Mouse (Mus musculus) intestine, postnatal 0 days (tissue): Measurements from ENCODE around the gene Emid1. TPM values are rescaled to one million over a fixed set of nuclear protein-coding genes. Genes with fewer than 3 reads are reported as not detected.
"Not testable (repeated sequence)": the region's sequence is repeated elsewhere in the genome, so short reads cannot be mapped to it uniquely, and the experiment has no call there.

ENCODE experiments used
- ATAC-seq: fragments of 200-750 bp; cut with Nextera tagmentation; 2 replicates; pipeline ENCODE4 v1.8.0; 2017; ENCODE audit warnings: mild to moderate bottlenecking, moderate TSS enrichment, moderate library complexity
- H3K27ac ChIP-seq: fragments of 300-500 bp; sonication (generic); 2 replicates; pipeline ENCODE4 v1.5.1; 2014; ENCODE audit warnings: mild to moderate bottlenecking, low read depth, low read length, moderate library complexity
- H3K27me3 ChIP-seq: fragments of 300-500 bp; sonication (generic); replicated peaks from 2 replicates; pipeline ENCODE4 v1.6.1; 2014; ENCODE audit warnings: low read length, mixed read lengths; ENCODE audit not compliant: control insufficient read depth, insufficient read depth
- H3K36me3 ChIP-seq: fragments of 300-500 bp; sonication (generic); 2 replicates; pipeline ENCODE4 v1.6.1; 2014; ENCODE audit warnings: mild to moderate bottlenecking, moderate library complexity; ENCODE audit not compliant: control insufficient read depth, insufficient read depth
- H3K4me1 ChIP-seq: fragments of 300-500 bp; sonication (generic); replicated peaks from 2 replicates; pipeline ENCODE4 v1.6.1; 2014; ENCODE audit warnings: antibody characterized with exemption, low read length, mixed read lengths; ENCODE audit not compliant: control insufficient read depth, insufficient read depth
- H3K4me2 ChIP-seq: fragments of 300-500 bp; sonication (generic); replicated peaks from 2 replicates; pipeline ENCODE4 v1.6.1; 2014; ENCODE audit warnings: low read depth, mild to moderate bottlenecking, moderate library complexity
- H3K4me3 ChIP-seq: fragments of 300-500 bp; sonication (generic); 2 replicates; pipeline ENCODE4 v1.5.1; 2014; ENCODE audit warnings: low read depth, low read length
- H3K9ac ChIP-seq: fragments of 300-500 bp; sonication (generic); 2 replicates; pipeline ENCODE4 v1.6.1; 2014; ENCODE audit warnings: mild to moderate bottlenecking, low read depth, low read length
- H3K9me3 ChIP-seq: fragments of 300-500 bp; sonication (generic); 2 replicates; pipeline ENCODE4 v1.6.1; 2016; ENCODE audit warnings: mixed run types; ENCODE audit not compliant: control insufficient read depth
- CTCF ChIP-seq: sonication (generic); IDR thresholded peaks from 2 replicates; pipeline ENCODE4 v1.5.1; 2016; ENCODE audit warnings: low read depth, mild to moderate bottlenecking, control low read depth, antibody characterized with exemption, moderate library complexity
- WGBS: fragments of 180-500 bp; shearing (Covaris S2); extraction: QIAGEN DNeasy Blood & Tissue Kit; methylation state at CpG from one replicate; pipeline ENCODE4 v1.1.7; 2014; 5-methylcytosine and 5-hydroxymethylcytosine counted together
- polyA plus RNA-seq: library from polyadenylated mRNA; unstranded; fragments of >200 nt; fragmentation: Nextera tagmentation; extraction: Ambion mirVana; gene quantifications from 2 replicates; pipeline ENCODE4 v1.2.1, GENCODE M21; 2015

Gene Emid1
- polyA plus RNA-seq, 1 experiment from 2014 or later, result 47.9 TPM

- H3K4me2 ChIP-seq, result peak within 1 kb of the TSS; percentile 81
- TF ChIP-seq CTCF, result no peak
- peak within 1 kb of the TSS; percentile 98 for H3K4me3 ChIP-seq
- H3K27ac ChIP-seq, result peak within 1 kb of the TSS; percentile 95
- H3K9me3 ChIP-seq, result no peaks in the 10 kb centered on the region
- peaks cover 5% of the 10 kb centered on the region; the same call in 1 of the 2 replicates for H3K4me1 ChIP-seq
- H3K36me3 ChIP-seq, result peaks cover 7% of the 10 kb centered on the region; the same call in 1 of the 2 replicates
- peak within 1 kb of the TSS; percentile 94 for H3K9ac ChIP-seq
- ATAC-seq, result peak; percentile 93
- WGBS, result under 1% methylated on average over 90 of the region's 92 CpGs
- H3K27me3 ChIP-seq, result no peaks in the 10 kb centered on the region
Observed at GRCm38 (mm10) chr11:5098736-5099542, 53.1 kb downstream of the Emid1 start, which contains the start of the genes Rhbdd3 and Ewsr1. Gene Rhbdd3 (plus strand): TSS chr11:5098926. Gene Ewsr1 (minus strand): TSS chr11:5099266.

GRCm38 (mm10) chr11:5098035-5098735 lies 53.9 kb downstream of the Emid1 start:
- no peak for TF ChIP-seq CTCF
- under 1% methylated on average over 44 of the region's 44 CpGs for WGBS
- H3K27me3 ChIP-seq, result no peaks in the 10 kb centered on the region
- H3K4me1 ChIP-seq, result peaks cover 5% of the 10 kb centered on the region; the same call in 1 of the 2 replicates
- H3K4me2 ChIP-seq, result peak overlapping the region; percentile 81
- H3K36me3 ChIP-seq, result peaks cover 3% of the 10 kb centered on the region; the same call in 1 of the 2 replicates
- ATAC-seq, result no peak
- no peaks in the 10 kb centered on the region for H3K9me3 ChIP-seq
- peak overlapping the region; percentile 98 for H3K4me3 ChIP-seq
- peak overlapping the region; percentile 94 for H3K9ac ChIP-seq
- H3K27ac ChIP-seq, result peak overlapping the region; percentile 95

GRCm38 (mm10) chr11:5096480-5097020 lies 55.5 kb downstream of the Emid1 start:
- H3K36me3 ChIP-seq, result peaks cover 7% of the 10 kb centered on the region
- no peak for TF ChIP-seq CTCF
- H3K27me3 ChIP-seq, result no peaks in the 10 kb centered on the region
- H3K4me1 ChIP-seq, result peaks cover 5% of the 10 kb centered on the region; the same call in 1 of the 2 replicates
- H3K27ac ChIP-seq, result no peak overlapping the region
- peak overlapping the region; percentile 81 for H3K4me2 ChIP-seq
- H3K4me3 ChIP-seq, result peak overlapping the region; percentile 98; the same call in 1 of the 2 replicates
- WGBS, result 35% methylated on average over 8 of the region's 8 CpGs
- no peaks in the 10 kb centered on the region for H3K9me3 ChIP-seq
- ATAC-seq, result no peak
- no peak overlapping the region for H3K9ac ChIP-seq

- no peak for ATAC-seq
- H3K4me3 ChIP-seq, result no peak overlapping the region
Observed at GRCm38 (mm10) chr11:5095877-5096276, 56.2 kb downstream of the Emid1 start.

GRCm38 (mm10) chr11:5091706-5092105 lies 60.4 kb downstream of the Emid1 start:
- H3K4me1 ChIP-seq, result no peaks in the 10 kb centered on the region
- no peak for ATAC-seq
- H3K4me2 ChIP-seq, result no peak overlapping the region
- H3K9ac ChIP-seq, result no peak overlapping the region
- peak; percentile 65 for TF ChIP-seq CTCF
- WGBS, result 25% methylated on average over 2 of the region's 2 CpGs
- H3K36me3 ChIP-seq, result peaks cover 51% of the 10 kb centered on the region
- no peaks in the 10 kb centered on the region for H3K27me3 ChIP-seq
- no peaks in the 10 kb centered on the region for H3K9me3 ChIP-seq
- H3K27ac ChIP-seq, result no peak overlapping the region
- H3K4me3 ChIP-seq, result no peak overlapping the region

More at GRCm38 (mm10) chr11:5095877-5096276, 56.2 kb downstream of the Emid1 start:
- Histone ChIP-seq H3K36me3 (peaks cover 13% of the 10 kb centered on the region), H3K27me3 (no peaks in the 10 kb centered on the region), H3K9me3 (no peaks in the 10 kb centered on the region), H3K4me1 (peaks cover 5% of the 10 kb centered on the region; the same call in 1 of the 2 replicates), H3K4me2 (no peak overlapping the region), H3K27ac (no peak overlapping the region), H3K9ac (no peak overlapping the region)
- TF ChIP-seq CTCF, result no peak
- 61% methylated on average over 5 of the region's 5 CpGs for whole genome bisulfite sequencing

GRCm38 (mm10) chr11:5089147-5089546 lies 62.9 kb downstream of the Emid1 start:
- no peaks in the 10 kb centered on the region for H3K27me3 ChIP-seq
- H3K9ac ChIP-seq, result no peak overlapping the region
- no peaks in the 10 kb centered on the region for H3K4me1 ChIP-seq
- no peak overlapping the region for H3K4me2 ChIP-seq
- TF ChIP-seq CTCF, result no peak
- ATAC-seq, result no peak
- no peak overlapping the region for H3K4me3 ChIP-seq
- no peaks in the 10 kb centered on the region for H3K9me3 ChIP-seq
- no peak overlapping the region for H3K27ac ChIP-seq
- WGBS, result 93% methylated on average over 1 of the region's 1 CpGs
- peaks cover 76% of the 10 kb centered on the region for H3K36me3 ChIP-seq

GRCm38 (mm10) chr11:5076843-5077242 lies 75.2 kb downstream of the Emid1 start:
- H3K9me3 ChIP-seq, H3K4me3 ChIP-seq, H3K9ac ChIP-seq, H3K27me3 ChIP-seq, H3K27ac ChIP-seq, H3K4me1 ChIP-seq, H3K4me2 ChIP-seq: not testable (repeated sequence)
- WGBS, result 54% methylated on average over 4 of the region's 5 CpGs
- ATAC-seq, result peak; percentile 53
- H3K36me3 ChIP-seq, result peaks cover 64% of the 10 kb centered on the region
